Mouse (Mus musculus): ENCODE data around the gene Donson. TPM values are rescaled to one million over a fixed set of nuclear protein-coding genes. Genes with fewer than 3 reads are reported as not detected.
A peak's percentile ranks its signal among the peaks of the same experiment; 100 is the strongest.
"Not testable (repeated sequence)": the region's sequence is repeated elsewhere in the genome, so short reads cannot be mapped to it uniquely, and the experiment has no call there.

Gene Donson
- total RNA-seq, 1 experiment from 2014 or later = 44.3 TPM

DNA sequence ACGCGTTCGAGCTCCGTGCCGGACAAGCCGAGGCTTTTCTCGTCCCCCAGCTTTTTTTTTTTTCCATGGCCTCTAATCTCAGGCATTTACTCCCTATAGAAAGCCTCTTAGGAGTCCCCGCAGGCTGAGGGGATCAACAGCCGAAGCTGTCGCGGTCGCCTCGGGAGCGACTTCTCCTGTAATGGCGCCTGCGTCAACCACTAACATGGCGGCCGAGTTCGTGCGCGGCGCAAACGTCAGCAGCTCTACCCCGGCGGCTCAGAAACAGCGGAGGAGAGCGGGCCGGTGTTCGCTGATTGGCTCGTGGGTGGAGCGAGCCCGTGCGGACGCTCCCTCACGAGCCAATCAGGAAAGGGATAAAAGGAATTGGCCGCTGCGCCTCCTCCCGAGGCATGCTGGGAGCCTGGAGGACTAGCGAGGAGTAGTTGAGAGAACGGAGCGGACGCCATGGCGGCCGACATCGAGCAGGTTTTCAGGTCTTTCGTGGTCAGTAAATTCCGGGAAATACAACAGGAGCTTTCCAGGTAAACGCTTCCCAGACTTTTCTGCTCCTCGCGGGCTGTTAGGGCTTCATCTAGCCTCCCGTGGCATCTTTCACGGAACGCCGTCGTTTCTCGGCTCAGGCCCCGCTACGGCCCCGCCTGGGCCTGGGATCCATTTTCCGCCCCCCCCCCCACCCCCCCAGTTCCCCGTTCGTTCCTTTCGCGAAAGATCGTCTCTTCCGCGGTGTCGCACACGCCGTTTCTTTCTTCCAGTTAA lies 40.9 kb downstream of the Donson start, which contains the start of gene Son:
TSS of gene Son (plus strand) at position 46 of the 759 bp plus-strand sequence.
- ATAC-seq (replicated peaks; ENCODE audit: insufficient number of reproducible peaks, low FRiP score, low TSS enrichment, poor library complexity, severe bottlenecking) = peak; percentile 94

DNA sequence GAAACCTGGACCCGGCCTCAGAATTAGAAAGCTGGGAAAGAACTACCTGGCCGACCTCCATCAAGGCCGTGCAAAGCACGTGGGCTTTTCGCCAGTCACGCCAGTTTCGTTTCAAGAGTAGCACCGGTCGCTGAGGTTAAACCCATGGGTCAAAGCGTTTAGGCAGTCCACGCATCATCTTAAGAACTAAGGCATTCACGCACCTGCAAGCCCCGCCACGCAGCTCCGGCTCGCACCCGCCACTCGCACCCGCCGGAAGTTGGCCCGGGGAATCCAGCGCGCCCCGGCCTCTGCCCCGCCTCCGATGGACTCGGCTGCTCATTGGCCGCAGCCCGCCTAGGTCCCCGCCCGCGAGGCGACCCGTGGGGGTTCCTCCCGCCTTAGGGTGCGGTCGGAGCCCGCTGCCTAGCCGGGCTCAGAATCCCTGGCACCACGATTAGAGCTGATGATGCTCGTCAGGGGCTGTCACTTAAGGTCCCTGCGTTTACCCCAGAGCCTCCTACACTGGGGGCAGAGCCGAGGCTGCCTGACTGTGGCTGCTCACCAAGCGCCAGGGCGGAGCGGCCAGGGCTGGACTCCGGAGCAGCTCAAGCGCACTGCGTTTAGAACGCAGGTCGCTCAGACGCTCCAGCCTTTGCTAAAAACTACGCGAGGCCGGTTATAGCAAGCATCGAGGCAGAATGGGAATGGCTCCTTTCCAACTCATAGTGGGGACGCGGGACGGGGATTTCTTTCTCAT lies 41.7 kb downstream of the Donson start, which contains the start of gene Gart:
TSS of gene Gart (minus strand) at position 272 of the 739 bp plus-strand sequence.
- peak; percentile 69 for ATAC-seq (replicated peaks; ENCODE audit: insufficient number of reproducible peaks, low FRiP score, low TSS enrichment, poor library complexity, severe bottlenecking)

DNA sequence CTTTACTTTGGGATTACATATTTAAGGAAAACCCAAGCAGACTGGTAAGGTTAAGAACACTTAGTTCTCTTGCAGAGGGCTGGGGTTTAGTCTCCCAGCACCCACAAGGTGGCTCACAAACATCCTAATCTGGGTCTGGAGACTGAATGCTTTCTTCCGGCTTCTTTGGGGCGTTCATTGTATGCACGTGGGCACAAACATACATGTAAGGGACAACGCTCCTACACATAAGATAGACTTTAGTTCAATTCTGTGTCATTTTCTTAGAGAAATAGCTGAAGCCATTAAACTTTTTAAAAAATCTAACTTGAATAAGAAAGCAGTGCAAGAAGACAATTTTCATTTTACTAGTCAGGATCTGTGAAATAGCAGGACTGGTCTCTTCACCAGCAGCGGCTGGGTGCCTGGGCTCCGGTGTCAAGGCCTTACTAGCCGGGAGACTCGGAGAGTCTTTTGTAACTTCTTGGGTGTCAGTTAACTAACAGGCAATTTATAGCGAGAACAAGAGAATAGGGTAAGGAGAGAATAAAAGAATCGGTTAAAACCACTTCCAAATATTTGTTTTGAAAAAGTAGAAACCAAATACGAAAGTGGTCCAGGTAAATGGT lies 42.5 kb downstream of the Donson start:
- ATAC-seq (replicated peaks; ENCODE audit: insufficient number of reproducible peaks, low FRiP score, low TSS enrichment, poor library complexity, severe bottlenecking) = no peak

DNA sequence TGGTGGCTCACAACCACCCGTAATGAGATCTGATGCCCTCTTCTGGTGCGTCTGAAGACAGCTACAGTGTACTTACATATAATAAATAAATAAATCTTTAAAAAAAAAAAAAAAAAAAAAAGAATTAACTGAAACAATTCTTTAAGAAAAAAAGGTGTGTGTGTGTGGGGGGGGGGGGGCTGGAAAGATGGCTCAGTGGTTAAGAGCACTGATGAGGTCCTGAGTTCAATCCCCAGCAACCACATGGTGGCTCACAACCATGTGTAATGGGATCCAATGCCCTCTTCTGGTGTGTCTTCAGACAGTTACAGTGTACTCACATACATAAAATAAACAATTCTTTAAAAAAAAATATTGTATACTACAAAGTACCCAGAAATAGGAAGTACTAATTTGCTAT lies 43.1 kb downstream of the Donson start:
- not testable (repeated sequence) for ATAC-seq (replicated peaks; ENCODE audit: insufficient number of reproducible peaks, low FRiP score, low TSS enrichment, poor library complexity, severe bottlenecking)

DNA sequence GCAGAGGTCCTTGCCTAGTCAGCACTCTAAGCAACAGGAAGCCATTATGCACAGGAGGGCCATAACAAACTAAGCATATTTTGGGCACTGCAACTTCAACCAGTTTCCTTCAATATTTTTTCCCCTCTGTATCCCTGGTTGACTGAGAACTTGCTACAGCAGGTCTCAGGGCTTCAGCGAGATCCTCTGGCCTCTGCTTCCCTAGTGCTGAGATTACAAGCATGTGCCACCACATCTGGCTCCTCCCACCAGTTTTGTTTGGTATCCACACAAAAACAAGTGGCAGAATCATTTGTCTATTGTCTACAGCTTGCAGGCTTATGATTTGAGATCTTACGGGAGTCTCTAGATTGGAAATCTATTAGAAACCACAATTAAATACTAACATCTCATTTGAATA lies 43.7 kb downstream of the Donson start:
- no peak for ATAC-seq (replicated peaks; ENCODE audit: insufficient number of reproducible peaks, low FRiP score, low TSS enrichment, poor library complexity, severe bottlenecking)

DNA sequence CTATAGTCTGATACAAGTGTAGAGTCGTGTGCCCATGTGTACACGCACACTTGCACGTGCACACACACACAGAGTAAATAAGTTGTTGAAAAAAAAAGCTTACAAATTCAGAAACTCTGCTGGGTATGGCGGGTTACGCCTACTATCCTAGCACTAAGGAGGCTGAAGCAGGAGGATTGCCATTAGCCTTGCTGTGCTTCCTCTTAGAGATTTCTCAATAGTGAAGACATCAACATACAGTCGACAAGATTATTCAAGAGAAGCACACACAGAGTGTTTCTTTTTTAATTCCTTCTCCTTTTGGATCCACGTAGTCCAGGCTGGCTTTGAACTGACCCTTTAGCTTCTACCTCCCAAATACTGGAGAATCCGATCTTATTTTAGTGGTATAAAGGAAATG lies 48.4 kb downstream of the Donson start:
- ATAC-seq (replicated peaks; ENCODE audit: insufficient number of reproducible peaks, low FRiP score, low TSS enrichment, poor library complexity, severe bottlenecking) = peak; percentile 55

DNA sequence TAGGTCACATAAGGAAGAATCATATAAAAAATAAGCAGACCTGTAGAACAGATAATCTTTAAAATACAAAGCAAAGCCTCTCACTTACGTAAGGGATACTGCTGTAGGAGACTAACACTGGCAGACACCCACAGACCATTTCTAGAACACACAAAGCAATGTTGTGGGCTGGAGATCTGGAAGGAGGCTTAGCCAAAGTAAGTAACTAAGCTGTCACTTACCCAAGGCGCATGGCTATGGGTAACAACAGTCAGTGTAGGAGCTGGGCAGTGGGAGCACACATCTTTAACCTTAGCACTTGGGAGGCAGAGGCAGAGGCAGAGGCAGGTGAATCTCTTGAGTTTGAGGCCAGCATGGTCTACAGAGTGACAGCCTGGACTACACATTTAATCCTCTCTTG lies 48.9 kb downstream of the Donson start:
- ATAC-seq (replicated peaks; ENCODE audit: insufficient number of reproducible peaks, low FRiP score, low TSS enrichment, poor library complexity, severe bottlenecking) = no peak

DNA sequence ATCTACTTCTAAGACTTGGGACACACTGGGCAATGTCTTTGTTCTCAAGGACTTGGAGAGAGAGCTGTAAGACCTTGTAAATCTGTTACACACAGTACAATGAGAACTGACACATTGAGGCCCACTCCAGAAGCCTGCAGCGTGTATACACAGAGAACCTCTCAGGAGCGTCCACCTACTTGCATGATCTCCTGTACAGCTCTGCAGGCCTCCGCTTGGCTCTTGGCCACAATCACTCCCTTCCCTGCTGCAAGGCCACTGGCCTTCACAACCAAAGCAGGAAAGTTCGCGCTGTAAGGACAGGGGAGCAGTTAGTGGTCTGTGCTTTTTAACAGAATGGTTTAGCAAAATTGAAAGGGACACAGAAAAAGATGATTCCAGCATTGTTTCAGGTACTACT lies 49.4 kb downstream of the Donson start:
- ATAC-seq (replicated peaks; ENCODE audit: insufficient number of reproducible peaks, low FRiP score, low TSS enrichment, poor library complexity, severe bottlenecking) = no peak

DNA sequence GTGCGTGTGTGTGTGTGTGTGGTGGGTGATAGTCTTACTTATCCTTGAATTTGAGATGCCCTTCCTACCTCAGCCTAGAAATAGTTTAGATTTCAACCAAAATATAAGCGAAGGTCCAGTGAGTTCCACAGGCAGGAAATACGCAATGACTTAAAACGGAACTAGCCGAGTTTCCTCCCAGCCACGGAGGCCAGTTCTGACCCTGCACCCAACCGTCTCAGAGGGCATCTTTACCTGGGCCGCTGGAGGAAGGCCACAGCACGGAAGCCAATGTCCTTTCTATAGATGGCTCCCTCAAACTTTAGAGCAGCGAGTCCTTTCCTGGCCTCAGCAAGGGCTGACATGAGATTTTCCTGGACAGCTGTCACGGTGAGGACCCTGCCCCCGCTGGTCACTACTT lies 54.9 kb downstream of the Donson start:
- no peak for ATAC-seq (replicated peaks; ENCODE audit: insufficient number of reproducible peaks, low FRiP score, low TSS enrichment, poor library complexity, severe bottlenecking)

DNA sequence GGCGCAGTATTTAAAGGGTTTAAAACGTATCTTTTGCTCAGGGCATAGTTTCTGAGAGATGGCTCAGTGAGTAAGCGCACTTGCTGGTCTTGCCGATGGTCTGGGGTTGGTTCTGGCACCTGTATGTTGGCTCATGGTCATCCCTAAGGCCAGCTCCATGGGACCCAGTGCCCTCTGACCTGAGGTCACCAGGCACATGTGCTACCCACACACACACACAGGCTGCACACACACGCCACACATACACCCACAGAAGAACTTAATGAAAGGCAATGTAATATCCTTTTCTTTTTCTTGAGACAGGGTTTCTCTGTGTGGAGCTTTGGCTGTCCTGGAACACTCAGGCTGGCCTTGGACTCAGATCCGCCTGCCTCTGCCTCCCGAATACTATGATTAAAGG lies 55.6 kb downstream of the Donson start:
- no peak for ATAC-seq (replicated peaks; ENCODE audit: insufficient number of reproducible peaks, low FRiP score, low TSS enrichment, poor library complexity, severe bottlenecking)

DNA sequence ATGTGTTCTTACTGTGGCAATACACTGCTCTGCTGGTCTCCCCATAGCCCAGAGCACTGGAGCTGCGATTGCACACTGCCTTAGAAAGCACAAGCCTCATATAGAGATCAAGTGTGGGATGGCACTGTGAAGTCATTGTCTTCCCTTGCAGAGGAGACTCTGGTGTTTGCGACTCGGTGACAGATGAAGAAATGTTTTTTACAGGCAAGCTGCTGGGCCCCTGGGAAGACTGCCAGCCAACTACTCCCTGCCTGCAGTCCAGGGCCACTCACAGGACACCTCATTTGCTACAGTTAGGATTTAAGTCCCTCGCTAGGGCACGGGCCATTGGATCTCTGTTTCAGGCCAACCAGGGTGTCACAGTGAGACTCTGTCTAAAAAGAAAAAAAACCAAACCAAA lies 56.1 kb downstream of the Donson start:
- no peak for ATAC-seq (replicated peaks; ENCODE audit: insufficient number of reproducible peaks, low FRiP score, low TSS enrichment, poor library complexity, severe bottlenecking)

DNA sequence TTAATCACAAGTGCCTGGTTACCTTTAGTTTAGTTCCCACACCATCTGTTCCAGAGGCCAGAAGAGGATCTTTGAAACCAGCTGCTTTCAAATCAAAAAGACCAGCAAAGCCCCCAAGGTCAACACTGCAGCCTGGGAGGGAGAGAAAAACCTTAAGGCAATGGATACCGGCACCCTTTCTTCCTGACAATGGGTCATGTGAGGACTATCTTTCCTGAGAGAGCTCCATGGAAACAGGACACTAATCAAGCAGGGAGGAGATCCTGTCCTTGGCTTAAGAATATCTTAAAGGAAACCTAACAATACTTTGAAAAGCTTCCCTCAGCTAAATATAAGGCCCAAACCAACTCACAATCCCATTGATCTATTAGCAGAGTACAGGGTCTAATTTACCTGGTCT lies 58.0 kb downstream of the Donson start:
- ATAC-seq (replicated peaks; ENCODE audit: insufficient number of reproducible peaks, low FRiP score, low TSS enrichment, poor library complexity, severe bottlenecking) = no peak

DNA sequence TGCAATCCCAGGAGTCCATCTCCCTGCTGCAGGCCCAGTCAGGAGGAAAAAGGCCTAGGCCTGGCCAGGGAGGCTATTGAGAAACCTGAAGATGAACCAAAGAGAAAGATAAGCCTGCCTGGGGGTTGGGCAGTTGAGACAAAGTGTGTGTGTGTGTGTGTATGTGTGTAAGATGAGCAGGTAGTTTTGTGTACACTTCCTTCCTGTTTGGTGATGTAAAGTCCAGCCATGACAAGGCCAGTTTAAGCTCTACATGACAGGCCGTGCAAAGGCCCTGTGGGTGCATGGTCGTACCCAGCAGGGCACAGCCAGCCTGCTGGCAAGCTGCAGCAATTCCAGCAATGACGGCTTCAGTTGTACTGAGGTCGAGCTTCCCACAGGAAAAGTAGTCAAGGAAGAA lies 58.8 kb downstream of the Donson start:
- ATAC-seq (replicated peaks; ENCODE audit: insufficient number of reproducible peaks, low FRiP score, low TSS enrichment, poor library complexity, severe bottlenecking) = no peak

DNA sequence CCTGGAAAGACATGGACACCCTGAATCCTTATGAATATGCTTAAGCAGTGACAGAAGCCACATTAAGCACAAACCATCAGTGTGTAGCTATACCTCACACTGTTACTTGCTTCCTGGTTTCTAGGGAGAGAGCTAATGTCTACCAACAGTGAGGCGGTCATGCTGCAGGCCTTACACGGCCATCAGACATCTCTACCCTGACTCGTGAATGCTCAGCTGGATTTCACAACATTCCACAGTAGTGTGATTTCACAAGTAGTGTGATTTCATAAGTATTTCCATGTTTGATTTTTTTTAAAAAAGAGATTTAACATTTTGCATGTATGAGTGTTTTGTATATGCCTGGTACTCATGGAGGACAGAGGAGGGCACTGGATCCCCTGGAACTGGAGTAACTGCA lies 59.9 kb downstream of the Donson start:
- ATAC-seq (replicated peaks; ENCODE audit: insufficient number of reproducible peaks, low FRiP score, low TSS enrichment, poor library complexity, severe bottlenecking) = peak; percentile 70

DNA sequence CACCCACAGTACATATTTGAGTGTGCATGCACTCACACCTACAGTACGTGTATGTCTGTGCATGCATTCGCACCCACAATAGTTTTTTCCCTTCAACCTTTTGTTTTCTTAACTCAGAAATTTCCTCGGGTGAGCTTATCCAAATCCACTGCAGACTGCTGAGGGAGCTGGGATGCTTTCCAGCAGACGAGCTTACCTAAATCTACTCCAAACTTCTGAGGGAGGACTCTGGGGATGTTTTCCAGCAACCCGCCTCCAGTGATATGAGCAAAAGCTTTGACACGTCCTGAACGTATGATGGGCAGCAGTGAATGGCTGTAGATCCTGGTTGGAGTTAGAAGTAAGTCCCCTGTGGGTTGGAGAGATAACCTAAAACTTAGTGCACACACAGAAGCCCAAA lies 60.7 kb downstream of the Donson start:
- ATAC-seq (replicated peaks; ENCODE audit: insufficient number of reproducible peaks, low FRiP score, low TSS enrichment, poor library complexity, severe bottlenecking) = no peak

Other genes starting within 250 kb of the Donson start
- gene Ifnar1, start 203.5 kb downstream of the Donson start, total RNA-seq (2017) = 91.0 to 131 TPM (median 108 TPM) in 3 replicates
- gene Ifngr2, start 141.7 kb downstream of the Donson start, total RNA-seq (2017) = 28.8 to 49.4 TPM (median 38.9 TPM) in 3 replicates
- gene Tmem50b, start 91.0 kb downstream of the Donson start, total RNA-seq (2017) = 44.6 to 80.4 TPM (median 63.0 TPM) in 3 replicates
- gene Dnajc28, start 69.7 kb downstream of the Donson start, total RNA-seq (2017) = 1.1 to 3.1 TPM (median 1.6 TPM) in 3 replicates
- gene Gart, start 41.8 kb downstream of the Donson start, total RNA-seq (2017) = 45.6 to 47.6 TPM (median 47.0 TPM) in 3 replicates
- 374 to 473 TPM (median 406 TPM) in 3 replicates for gene Son, start 41.3 kb downstream of the Donson start, total RNA-seq (2017)
- gene Cryzl1, start 40.2 kb upstream of the Donson start, total RNA-seq (2017) = 77.1 to 114 TPM (median 103 TPM) in 3 replicates
- gene Itsn1, start 40.5 kb upstream of the Donson start, total RNA-seq (2017) = 17.6 to 27.7 TPM (median 24.7 TPM) in 3 replicates